Mouse (Mus musculus) bone marrow macrophage, adult 2 months (primary cell): ENCODE results near the gene Tuba1a. TPM values are rescaled to one million over a fixed set of nuclear protein-coding genes. Genes with fewer than 3 reads are reported as not detected.

Source experiments
- H3K27ac ChIP-seq: 2 replicates; pipeline ENCODE4 v1.5.1; 2012; ENCODE audit warnings: low read depth, low read length; ENCODE audit not compliant: insufficient read depth
- H3K4me1 ChIP-seq: 2 replicates; pipeline ENCODE4 v1.6.1; 2012; ENCODE audit warnings: low read length; ENCODE audit not compliant: control insufficient read depth, insufficient read depth
- H3K4me3 ChIP-seq: 2 replicates; pipeline ENCODE4 v1.5.1; 2012; ENCODE audit warnings: mild to moderate bottlenecking, low read length, moderate library complexity; ENCODE audit not compliant: insufficient read depth
- CTCF ChIP-seq: IDR thresholded peaks from 2 replicates; pipeline ENCODE4 v1.5.1; 2012; ENCODE audit warnings: low read depth, mild to moderate bottlenecking, low read length, moderate library complexity
- POLR2A ChIP-seq: IDR thresholded peaks from 2 replicates; pipeline ENCODE4 v1.6.1; 2012; ENCODE audit warnings: mild to moderate bottlenecking, low read depth, low read length, borderline replicate concordance
- polyA plus RNA-seq: library from polyadenylated mRNA; stranded (reverse); fragments of >200 nt; gene quantifications from 2 replicates; pipeline ENCODE4 v1.2.4, GENCODE M21; 2012; ENCODE audit not compliant: missing spikeins, insufficient read depth, insufficient read length

Tuba1a gene
- 36.4 and 43.3 TPM in 2 replicates for polyA plus RNA-seq

DNA sequence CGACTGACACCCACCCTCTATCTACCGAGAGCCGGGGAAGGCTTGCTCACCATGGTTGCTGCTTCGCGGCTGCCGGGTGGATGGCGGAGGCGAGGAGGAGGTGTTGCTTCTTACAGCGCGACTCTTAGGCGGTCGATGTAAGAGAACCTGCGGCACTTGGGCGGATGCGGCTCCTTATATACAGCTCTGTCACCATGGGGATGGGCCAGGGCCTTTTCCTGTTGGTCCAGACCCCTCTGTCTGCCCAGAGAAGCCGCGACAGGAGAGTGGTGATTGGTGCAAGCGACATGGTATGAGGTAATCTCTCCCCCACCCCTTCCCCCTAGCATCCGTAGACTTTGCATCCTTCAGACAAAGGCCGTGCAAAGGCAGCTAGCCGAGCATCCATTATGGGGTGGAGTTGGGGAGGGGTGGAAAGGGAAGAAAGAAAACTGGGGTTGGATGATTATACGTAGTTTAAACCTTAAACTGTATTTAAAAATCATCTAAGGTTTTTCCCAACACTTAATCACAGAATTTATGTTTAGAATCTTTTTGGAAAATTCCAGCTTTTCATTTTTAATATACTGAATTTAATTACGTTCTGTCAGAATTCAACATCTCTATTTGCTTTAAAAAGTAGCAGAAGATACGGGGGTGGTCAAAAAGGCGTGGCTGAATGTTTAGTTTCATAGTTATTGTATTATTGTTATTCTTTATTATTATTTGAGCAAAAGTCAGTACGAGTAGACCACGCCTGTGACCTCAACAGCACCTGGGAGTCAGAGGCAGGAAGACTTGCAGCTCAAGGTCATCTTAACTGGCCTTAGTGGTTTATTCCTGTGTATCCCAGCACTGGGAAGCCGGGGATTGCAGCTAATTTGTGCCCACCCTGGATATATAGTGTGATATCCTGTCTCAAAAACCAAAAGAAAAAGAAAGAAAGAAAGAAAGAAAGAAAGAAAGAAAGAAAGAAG lies at the start of gene Tuba1a, which contains the start of gene Gm49450:
Gene Tuba1a, minus strand, starts transcription at position 303 of the 956 bp plus-strand sequence.
Gene Gm49450, minus strand, starts transcription at position 151 of the 956 bp plus-strand sequence.
- peak within 1 kb of the TSS; percentile 67 for H3K27ac ChIP-seq
- peak within 1 kb of the TSS; percentile 88 for H3K4me3 ChIP-seq
- TF ChIP-seq POLR2A = no peak
- TF ChIP-seq CTCF = no peak
- peaks cover 19% of the 10 kb centered on the region for H3K4me1 ChIP-seq

DNA sequence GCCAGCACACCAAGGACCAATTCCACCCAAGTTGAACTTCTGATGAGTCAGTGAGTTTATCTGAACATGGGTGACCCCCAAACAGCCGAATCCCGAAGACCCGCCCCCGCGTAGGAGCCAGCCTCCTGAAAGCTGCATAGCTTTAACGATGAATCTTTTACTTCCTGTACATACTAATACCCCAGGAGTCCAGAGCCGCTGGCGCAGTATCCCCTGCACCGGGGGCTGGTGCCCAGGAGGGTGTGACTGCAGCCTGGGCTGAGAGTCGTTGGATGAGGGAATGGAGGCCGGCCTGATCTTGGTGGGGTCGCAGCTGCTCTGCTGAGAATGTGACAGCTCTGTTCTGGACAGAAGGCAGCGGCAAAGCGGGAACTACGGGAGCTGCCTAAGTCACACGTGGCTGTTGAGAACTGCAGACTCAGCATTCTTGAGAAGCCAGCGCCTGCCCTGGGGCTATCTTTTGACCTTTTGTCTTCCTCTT lies 48.0 kb upstream of the Tuba1a start:
- Histone ChIP-seq H3K4me1 (peaks cover 15% of the 10 kb centered on the region), H3K27ac (peak overlapping the region; percentile 89), H3K4me3 (peak overlapping the region; percentile 71)
- TF ChIP-seq CTCF = no peak
- no peak for TF ChIP-seq POLR2A

DNA sequence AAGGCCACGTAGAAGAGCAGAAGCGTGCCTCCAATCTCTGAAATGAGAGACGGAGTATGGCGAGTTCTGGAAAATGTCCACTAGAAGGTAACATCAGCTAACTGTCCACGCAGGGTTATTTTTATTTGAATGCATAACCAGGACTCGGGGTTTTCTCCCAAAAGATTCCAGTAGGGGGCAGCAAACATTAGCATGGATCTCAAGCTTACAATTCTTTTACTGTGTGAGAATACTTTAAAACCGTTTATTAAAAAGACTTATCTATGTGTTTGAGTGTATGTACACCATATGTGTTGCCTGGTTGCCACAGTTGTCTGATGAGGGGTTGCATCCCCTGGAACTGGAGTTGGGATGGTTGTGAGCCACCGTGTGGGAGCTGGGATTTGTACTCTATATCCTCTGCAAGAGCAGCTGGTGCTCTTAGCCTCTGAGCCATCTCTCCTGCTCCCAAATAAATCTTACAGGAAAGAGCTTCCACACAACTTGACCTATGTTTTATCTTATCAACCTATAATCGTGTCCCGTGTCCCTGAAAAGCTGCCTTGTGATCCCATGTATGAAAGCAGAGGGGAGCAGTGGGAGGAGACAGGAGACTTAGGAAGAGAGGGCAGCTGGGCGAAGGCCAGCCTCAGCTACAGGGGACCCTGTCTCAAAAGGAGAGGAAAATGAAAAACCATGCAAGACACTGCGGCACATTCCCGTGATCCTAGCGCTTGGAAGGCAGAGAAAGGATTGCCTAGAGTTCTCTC lies 47.2 kb upstream of the Tuba1a start:
- Histone ChIP-seq H3K4me1 (peaks cover 15% of the 10 kb centered on the region), H3K4me3 (peak overlapping the region; percentile 13; the same call in 1 of the 2 replicates), H3K27ac (peak overlapping the region; percentile 25; the same call in 1 of the 2 replicates)
- TF ChIP-seq CTCF = no peak
- TF ChIP-seq POLR2A = no peak

DNA sequence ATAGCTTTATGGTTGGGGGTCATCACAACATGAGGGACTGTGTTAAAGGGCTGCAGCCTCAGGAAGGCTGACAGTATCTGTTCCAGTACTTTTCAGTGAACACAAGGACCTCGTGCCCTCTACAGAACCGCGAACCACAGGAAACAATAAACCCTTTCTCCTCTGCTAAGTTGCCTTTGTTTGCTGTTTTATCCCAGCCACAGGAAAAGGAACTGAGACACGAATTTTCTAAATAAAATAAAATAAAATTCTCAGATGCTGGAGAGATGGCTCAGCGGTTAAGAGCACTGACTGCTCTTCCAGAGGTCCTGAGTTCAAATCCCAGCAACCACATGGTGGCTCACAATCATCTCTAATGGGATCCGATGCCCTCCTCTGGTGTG lies 45.3 kb upstream of the Tuba1a start:
- no peak for TF ChIP-seq CTCF
- TF ChIP-seq POLR2A = no peak
- peaks cover 15% of the 10 kb centered on the region for H3K4me1 ChIP-seq
- H3K27ac ChIP-seq = no peak overlapping the region
- no peak overlapping the region for H3K4me3 ChIP-seq

DNA sequence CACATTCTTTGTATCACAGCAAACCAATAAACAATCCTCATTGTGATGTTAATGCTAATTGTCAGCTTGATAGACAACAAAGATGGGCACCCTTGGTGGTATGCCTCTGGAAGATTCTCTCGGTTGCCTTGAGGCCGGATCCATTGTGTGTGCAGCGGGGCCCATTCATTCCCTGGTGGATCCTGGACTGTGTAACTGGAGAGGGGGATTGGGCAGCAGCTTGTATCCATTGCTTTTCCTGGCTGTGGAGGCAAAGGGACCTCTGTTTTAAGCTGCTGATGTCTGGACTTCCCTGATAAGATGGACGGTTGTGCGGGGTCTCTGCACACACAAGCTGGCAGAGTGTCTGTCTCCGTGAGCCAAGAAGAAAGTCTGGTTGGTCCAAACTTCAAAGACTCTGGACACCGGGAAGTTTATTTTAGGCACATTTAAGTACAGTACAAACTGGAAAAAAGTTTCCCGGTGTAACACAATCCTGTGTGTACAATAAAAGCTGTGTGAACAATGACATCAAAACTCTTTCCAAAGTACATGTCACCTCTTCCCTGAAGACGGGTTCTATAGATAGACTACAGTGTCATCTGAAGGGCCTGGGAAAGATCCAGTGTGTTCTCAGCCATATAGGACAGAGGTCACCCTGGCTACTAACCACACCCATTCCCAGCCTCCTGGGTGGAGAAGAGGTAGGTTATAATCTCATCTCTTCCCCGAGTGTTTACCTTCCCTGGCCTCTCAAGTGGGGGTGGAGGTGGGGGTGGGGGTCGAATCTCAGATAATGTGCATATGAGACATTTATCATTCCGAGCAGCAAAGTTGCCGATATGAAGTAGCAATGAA lies 44.7 kb upstream of the Tuba1a start:
- Histone ChIP-seq H3K4me3 (no peak overlapping the region), H3K27ac (no peak overlapping the region), H3K4me1 (peaks cover 17% of the 10 kb centered on the region)
- TF ChIP-seq CTCF (no peak), POLR2A (no peak)

DNA sequence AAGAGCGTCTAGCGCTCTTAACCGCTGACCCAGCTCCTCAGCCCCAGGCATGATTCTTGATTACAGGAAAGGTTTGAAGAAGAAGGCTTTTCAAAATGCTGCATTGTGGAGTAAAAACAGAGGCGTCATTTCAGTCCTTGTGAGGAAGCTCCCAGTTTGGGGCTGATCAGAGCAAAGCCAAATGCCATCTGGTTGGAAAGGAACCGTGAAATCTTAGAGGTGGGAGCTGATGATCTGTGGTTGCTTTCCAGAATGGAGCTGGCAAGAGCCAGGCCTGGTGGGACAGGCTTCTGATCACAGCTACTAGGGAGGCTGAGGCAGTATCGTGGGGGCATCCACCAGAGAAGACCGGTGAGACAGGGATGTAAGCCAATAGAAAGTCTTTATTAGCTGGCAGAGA lies 43.3 kb upstream of the Tuba1a start:
- Histone ChIP-seq H3K27ac (no peak overlapping the region), H3K4me1 (peaks cover 16% of the 10 kb centered on the region), H3K4me3 (no peak overlapping the region)
- TF ChIP-seq POLR2A = no peak
- no peak for TF ChIP-seq CTCF

DNA sequence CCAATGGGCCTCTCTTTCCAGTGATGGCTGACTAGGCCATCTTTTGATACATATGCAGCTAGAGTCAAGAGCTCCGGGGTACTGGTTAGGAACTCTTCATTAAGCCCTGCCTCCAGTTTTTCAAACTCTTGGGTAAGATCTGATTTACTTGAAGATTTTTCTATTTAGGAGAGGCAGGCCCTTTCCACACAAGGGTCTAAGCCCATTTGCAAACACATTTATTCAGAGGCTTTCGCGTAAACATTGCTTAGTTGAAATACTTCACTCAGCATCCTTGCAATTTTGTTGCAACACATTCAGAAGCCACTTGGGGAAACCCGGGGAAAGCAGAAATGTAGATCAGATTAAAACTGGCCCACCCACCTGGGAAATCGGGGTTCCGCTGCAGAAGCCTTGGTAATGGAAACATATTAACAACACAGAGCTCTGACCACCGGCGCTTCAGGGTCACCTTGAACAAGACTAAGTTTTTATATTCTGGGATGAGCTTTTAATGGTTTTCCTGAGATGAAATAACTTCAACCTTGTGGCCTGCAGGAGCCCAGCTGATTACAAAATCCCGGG lies 41.5 kb upstream of the Tuba1a start:
- peaks cover 15% of the 10 kb centered on the region for H3K4me1 ChIP-seq
- no peak overlapping the region for H3K4me3 ChIP-seq
- TF ChIP-seq CTCF (no peak), POLR2A (no peak)
- no peak overlapping the region for H3K27ac ChIP-seq

DNA sequence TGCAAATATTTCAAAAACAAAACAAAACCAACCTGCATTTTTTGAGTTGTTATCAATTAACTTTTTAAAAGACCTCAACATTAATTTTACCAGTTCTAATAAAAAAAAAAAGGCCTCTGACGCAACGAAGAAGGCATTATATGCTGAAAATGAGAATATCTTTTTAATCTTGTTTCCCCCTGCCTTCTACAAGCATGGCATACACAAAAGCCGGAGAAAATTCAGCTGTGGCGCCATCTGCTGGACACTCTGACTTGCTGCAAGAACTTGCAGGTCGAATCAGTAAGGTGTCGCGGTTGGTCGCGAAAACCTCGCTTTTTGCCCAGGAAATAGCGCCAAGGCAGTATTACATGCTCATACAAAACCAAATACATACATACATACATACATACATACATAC lies 40.4 kb upstream of the Tuba1a start:
- TF ChIP-seq CTCF (peak; percentile 66), POLR2A (no peak)
- no peak overlapping the region for H3K4me3 ChIP-seq
- H3K27ac ChIP-seq = no peak overlapping the region
- H3K4me1 ChIP-seq = peaks cover 15% of the 10 kb centered on the region

DNA sequence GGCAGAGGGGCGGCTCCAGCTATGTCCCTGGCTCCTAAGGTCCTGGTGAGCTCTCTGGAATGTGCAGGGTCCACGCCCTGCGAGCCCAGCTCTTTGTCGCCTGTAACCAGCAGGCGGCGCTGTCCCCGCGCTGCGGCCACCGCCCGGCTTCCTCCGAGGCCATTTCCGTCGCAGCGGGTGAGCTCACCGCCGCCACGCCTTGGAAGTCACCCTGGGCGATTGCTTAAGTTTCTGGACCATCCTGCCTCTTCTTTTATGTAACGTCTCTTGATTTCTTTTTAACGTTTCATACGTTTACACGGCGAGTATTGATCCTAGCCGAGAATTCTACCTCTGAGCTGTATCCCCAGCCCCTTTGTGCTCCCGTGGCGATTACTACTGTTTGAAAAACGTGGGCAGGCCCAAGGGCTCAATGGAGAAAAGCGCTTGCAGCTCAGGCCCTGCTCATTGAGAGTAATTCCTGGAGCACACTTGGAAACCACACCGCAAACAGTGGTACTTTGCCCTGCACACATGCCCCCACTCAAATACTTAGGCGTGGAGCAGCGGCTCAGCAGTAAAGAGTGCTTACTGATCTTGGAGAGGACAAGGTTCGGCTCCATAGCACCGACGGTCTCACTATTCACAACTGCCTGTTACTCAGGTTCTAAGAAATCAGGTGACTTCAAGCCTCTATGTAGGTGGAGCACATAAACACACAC lies 39.7 kb upstream of the Tuba1a start:
- Histone ChIP-seq H3K27ac (peak overlapping the region; percentile 88), H3K4me3 (peak overlapping the region; percentile 59), H3K4me1 (peaks cover 15% of the 10 kb centered on the region)
- TF ChIP-seq CTCF (peak; percentile 72), POLR2A (no peak)
